Mouse (Mus musculus) heart, embryonic 12.5 days (tissue): ENCODE results near the gene Plscr3. TPM values are rescaled to one million over a fixed set of nuclear protein-coding genes. Genes with fewer than 3 reads are reported as not detected.

Experiments
- ATAC-seq: fragments of 200-750 bp; cut with Nextera tagmentation; 2 replicates; pipeline ENCODE4 v1.8.0; 2017; ENCODE audit warnings: moderate TSS enrichment, moderate library complexity; ENCODE audit not compliant: insufficient number of reproducible peaks, low FRiP score
- H3K27ac ChIP-seq: fragments of 300-500 bp; sonication (generic); 2 replicates; pipeline ENCODE4 v1.5.1; 2016; ENCODE audit warnings: mild to moderate bottlenecking, moderate library complexity; ENCODE audit not compliant: poor library complexity, severe bottlenecking
- H3K27me3 ChIP-seq: fragments of 300-500 bp; sonication (generic); replicated peaks from 2 replicates; pipeline ENCODE4 v1.6.1; 2016; ENCODE audit warnings: mild to moderate bottlenecking, moderate library complexity
- H3K36me3 ChIP-seq: fragments of 300-500 bp; sonication (generic); 2 replicates; pipeline ENCODE4 v1.6.1; 2016; ENCODE audit warnings: mild to moderate bottlenecking, moderate library complexity
- H3K4me1 ChIP-seq: fragments of 300-500 bp; sonication (generic); replicated peaks from 2 replicates; pipeline ENCODE4 v1.6.1; 2016; ENCODE audit warnings: mild to moderate bottlenecking
- H3K4me2 ChIP-seq: fragments of 300-500 bp; sonication (generic); 2 replicates; pipeline ENCODE4 v1.6.1; 2016; ENCODE audit warnings: mild to moderate bottlenecking, moderate library complexity
- H3K4me3 ChIP-seq: fragments of 300-500 bp; sonication (generic); 2 replicates; pipeline ENCODE4 v1.5.1; 2016; ENCODE audit warnings: mild to moderate bottlenecking
- H3K9ac ChIP-seq: fragments of 300-500 bp; sonication (generic); 2 replicates; pipeline ENCODE4 v1.6.1; 2016; ENCODE audit warnings: mild to moderate bottlenecking, moderate library complexity
- H3K9me3 ChIP-seq: fragments of 300-500 bp; sonication (generic); replicated peaks from 2 replicates; pipeline ENCODE4 v1.6.1; 2016; ENCODE audit warnings: mild to moderate bottlenecking, moderate library complexity
- WGBS: fragments of 180-500 bp; shearing (Covaris S2); methylation state at CpG from one replicate; pipeline ENCODE4 v1.1.7; 2016; 5-methylcytosine and 5-hydroxymethylcytosine counted together
- polyA plus RNA-seq: library from polyadenylated mRNA; unstranded; fragments of >200 nt; fragmentation: Nextera tagmentation; extraction: Ambion mirVana; gene quantifications from 2 replicates; pipeline ENCODE4 v1.2.1, GENCODE M21; 2016

Plscr3 gene
- polyA plus RNA-seq, result 77.9 and 82.3 TPM in 2 replicates

DNA sequence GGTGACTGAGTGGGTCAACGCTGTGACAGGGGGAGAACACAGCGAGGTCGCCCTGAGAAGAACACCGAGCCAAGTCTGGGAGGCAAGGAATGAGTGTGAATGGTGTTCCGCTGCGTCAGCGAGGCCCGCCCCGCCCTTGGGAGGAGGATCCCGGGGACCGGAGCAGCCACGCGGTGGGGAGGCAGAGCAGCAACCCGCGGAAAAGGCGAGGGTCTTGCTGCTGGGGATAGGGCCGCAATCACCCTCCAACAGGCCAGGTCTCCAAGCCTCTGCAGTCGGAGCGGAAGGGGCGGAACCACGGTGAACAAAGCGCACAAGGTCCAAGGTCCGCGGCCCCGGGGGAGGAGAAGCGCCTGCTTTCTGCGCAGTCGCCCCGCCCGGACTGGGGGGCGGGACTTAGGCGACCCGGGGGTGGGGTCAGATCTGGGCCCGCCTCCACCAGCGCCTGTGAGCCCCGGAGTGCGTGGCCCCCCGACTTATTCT lies at the start of gene Plscr3:
Gene Plscr3, plus strand, starts transcription at position 179 of the 483 bp plus-strand sequence.
- WGBS, result 1% methylated on average over 38 of the region's 38 CpGs
- no peaks in the 10 kb centered on the region for H3K9me3 ChIP-seq
- peak within 1 kb of the TSS; percentile 88 for H3K9ac ChIP-seq
- peaks cover 26% of the 10 kb centered on the region for H3K4me1 ChIP-seq
- H3K36me3 ChIP-seq, result peaks cover 36% of the 10 kb centered on the region
- ATAC-seq, result peak; percentile 96
- H3K27ac ChIP-seq, result peak within 1 kb of the TSS; percentile 93
- no peaks in the 10 kb centered on the region for H3K27me3 ChIP-seq
- peak within 1 kb of the TSS; percentile 76 for H3K4me3 ChIP-seq
- peak within 1 kb of the TSS; percentile 81 for H3K4me2 ChIP-seq

DNA sequence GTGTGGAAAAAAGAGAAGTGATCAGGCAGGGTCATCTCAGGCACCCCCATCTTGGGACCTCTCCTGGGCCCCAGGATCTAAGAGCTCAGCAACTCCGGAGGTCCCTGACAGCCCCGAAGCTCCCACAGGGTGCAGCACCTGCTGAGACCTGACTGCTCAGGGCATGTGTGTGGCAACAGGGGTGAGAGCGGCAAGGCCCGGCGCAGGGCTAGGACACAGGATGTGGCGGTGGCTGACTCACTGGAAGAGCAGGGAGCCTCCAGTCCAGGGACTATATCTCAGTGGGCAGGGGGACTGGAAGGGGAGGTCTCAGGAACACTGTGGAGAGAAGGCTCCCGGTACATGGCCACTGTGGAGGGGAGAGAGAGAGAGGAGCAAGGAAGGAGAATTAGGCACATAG lies 48.3 kb upstream of the Plscr3 start:
- Histone ChIP-seq H3K4me3 (no peak overlapping the region), H3K9me3 (no peaks in the 10 kb centered on the region), H3K4me2 (no peak overlapping the region), H3K9ac (no peak overlapping the region), H3K36me3 (no peaks in the 10 kb centered on the region), H3K27ac (no peak overlapping the region), H3K4me1 (peaks cover 41% of the 10 kb centered on the region), H3K27me3 (peaks cover 54% of the 10 kb centered on the region)
- ATAC-seq, result no peak
- 69% methylated on average over 7 of the region's 7 CpGs for WGBS

DNA sequence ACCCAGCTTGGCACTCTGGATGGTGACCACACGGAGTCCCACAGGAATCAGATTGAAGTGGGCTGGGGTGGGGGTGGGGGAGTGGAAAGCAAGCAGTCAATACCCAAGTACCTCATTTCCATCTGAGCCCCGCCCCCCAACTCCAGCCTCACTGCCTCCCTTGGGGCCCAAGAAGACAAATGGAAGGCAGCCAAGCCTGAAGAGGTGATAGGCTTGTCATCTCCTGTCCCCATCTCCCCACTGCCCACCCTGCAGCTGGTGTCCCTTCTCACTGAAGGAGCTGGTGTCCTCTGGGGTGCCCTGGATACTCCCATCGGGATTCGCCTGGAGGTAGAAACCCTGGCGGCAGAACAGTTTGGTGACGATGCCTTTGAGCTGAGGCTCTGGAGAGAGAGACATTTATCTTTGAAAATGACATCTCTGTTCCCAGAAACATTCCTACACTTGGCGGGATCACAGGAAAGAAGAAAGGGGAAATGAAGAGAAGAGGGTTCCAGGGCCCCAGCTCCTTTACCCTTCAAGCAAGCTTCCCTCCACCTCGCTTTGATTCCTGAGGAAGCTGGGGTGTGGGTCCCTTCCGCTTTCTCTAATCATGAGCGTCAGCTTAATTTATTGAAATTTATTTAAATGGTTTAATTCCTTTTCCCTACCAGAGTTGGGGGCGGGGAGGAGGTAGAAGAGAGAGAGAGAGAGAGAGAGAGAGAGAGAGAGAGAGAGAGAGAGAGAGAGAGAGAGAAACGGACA lies 46.6 kb upstream of the Plscr3 start:
- WGBS, result 26% methylated on average over 12 of the region's 12 CpGs
- H3K9ac ChIP-seq, result peak overlapping the region; percentile 81
- peak overlapping the region; percentile 89 for H3K4me2 ChIP-seq
- H3K27ac ChIP-seq, result no peak overlapping the region
- peaks cover 49% of the 10 kb centered on the region for H3K27me3 ChIP-seq
- H3K9me3 ChIP-seq, result no peaks in the 10 kb centered on the region
- peak overlapping the region; percentile 62 for H3K4me3 ChIP-seq
- ATAC-seq, result no peak
- no peaks in the 10 kb centered on the region for H3K36me3 ChIP-seq
- peaks cover 54% of the 10 kb centered on the region for H3K4me1 ChIP-seq

DNA sequence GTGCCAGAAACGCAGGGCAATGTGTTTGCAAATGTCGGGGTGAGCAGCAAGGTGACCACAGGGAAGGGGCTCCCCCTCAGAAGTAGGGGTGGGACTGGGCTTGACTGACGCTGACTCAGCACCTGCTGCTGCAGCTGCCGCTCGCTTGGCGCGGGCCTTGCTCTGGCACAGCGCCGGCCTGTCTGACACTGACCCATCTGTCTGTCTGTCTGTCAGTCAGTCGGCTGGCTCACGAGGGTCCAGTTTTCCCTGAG lies 46.1 kb upstream of the Plscr3 start:
- H3K27me3 ChIP-seq, result peaks cover 53% of the 10 kb centered on the region
- no peak for ATAC-seq
- peaks cover 58% of the 10 kb centered on the region for H3K4me1 ChIP-seq
- H3K4me3 ChIP-seq, result peak overlapping the region; percentile 62
- peak overlapping the region; percentile 81 for H3K9ac ChIP-seq
- H3K36me3 ChIP-seq, result no peaks in the 10 kb centered on the region
- H3K9me3 ChIP-seq, result no peaks in the 10 kb centered on the region
- WGBS, result 0% methylated on average over 11 of the region's 11 CpGs
- no peak overlapping the region for H3K27ac ChIP-seq
- H3K4me2 ChIP-seq, result peak overlapping the region; percentile 89

DNA sequence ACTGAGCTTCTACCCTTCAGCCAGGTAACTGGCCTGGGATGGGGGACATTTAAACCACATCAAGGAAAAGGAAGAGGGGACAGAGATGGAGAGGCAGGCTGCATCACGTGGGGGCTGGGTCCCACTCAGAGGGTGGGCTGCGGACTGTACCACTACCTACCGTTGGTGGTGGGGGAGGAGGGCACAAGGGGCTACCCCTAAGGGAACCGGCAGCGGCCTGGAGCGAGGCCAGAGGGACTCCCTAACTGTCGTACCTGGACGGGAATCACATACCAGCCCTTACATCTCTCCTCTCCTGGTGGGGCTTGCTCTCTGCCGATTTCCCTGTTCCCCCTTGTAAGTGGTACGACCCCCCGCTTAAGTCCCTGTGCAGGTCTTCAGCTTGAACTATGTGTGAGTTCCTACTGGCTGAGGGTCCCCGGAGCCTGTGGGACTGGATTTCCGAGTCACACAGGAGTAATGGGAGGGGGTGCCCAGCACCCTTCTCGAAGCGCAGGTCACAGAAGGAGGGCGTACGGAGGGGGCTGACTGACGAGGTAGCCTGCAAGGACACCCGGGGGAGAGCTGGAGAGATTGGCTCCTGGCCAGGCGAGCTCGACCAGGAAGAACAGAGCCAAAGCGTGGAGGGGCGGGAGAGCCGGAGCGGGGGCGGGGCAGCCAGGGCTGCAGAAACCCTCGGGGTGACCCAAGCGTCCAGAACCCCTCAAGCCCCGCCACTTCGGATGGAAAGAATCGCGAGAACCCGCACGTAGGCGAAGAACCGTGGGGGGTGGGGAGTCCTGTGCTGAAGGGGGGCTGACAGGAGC lies 45.6 kb upstream of the Plscr3 start:
- Histone ChIP-seq H3K36me3 (no peaks in the 10 kb centered on the region), H3K9me3 (no peaks in the 10 kb centered on the region), H3K4me3 (peak overlapping the region; percentile 62), H3K4me1 (peaks cover 58% of the 10 kb centered on the region), H3K9ac (peak overlapping the region; percentile 81), H3K27ac (peak overlapping the region; percentile 49; the same call in 1 of the 2 replicates), H3K4me2 (peak overlapping the region; percentile 89), H3K27me3 (peaks cover 58% of the 10 kb centered on the region)
- under 1% methylated on average over 34 of the region's 36 CpGs for WGBS
- peak; percentile 20 for ATAC-seq

DNA sequence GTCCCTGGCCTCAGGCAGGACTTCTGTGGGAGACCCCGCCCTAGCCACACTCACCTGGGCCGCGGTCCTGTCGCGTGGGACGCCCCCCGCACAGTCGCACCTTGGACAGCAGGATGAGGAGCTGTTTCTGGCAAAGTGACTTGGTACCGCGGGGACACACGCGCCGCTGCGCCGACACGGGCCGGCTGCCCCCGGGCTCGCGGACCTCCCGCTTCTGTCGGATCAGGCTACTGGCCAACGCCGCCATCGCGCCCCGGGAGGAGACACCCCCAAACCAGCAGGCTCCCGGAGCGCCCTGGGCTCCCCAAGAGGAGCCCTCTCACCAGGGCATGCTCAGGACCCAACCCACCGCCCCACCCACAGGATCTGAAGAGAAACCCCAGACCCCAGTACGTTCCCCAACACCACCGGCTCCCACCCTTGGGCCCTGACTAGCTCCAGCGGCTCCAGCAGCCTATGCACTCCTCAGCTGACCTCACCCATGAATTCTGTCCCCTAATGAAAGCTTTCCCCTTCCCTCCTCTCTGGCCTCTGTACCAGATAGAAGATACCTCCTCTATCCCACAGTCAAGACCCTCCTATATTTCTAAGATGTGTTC lies 44.7 kb upstream of the Plscr3 start, which contains the start of gene Fgf11:
Gene Fgf11, minus strand, starts transcription at position 479 of the 599 bp plus-strand sequence.
- Histone ChIP-seq H3K36me3 (no peaks in the 10 kb centered on the region), H3K4me1 (peaks cover 54% of the 10 kb centered on the region), H3K4me2 (peak within 1 kb of the TSS; percentile 89), H3K9me3 (0 out of 2 replicates have a peak, but pooled peaks cover under 1% of the 10 kb centered on the region), H3K27ac (peak within 1 kb of the TSS; percentile 49; the same call in 1 of the 2 replicates), H3K27me3 (peaks cover 64% of the 10 kb centered on the region), H3K4me3 (peak within 1 kb of the TSS; percentile 62), H3K9ac (peak within 1 kb of the TSS; percentile 81)
- WGBS, result 2% methylated on average over 25 of the region's 33 CpGs
- no peak for ATAC-seq

DNA sequence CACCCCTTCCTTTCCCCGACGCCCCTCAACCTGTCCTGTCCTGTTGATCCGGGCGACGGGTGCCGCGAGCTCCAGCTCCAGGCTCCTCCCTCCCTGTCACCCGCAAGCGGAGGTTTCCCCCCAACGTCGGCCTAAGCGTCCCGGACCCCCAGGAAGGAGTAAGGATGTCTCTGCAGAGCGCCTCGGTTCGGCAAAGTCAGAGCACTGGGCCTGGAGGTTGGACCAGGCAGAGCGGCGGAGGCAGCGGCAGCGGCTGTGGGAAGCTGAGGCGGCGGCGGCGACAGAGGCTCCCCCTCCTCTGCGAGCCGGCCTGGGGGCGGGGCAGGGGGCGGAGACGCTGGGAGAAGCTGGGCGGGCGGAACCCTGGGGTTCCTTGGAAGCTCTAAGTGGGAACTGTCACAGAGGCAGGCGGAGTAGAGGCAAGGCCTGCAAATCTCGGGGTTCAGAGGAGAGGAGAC lies 43.5 kb upstream of the Plscr3 start:
- Histone ChIP-seq H3K4me2 (peak overlapping the region; percentile 89), H3K4me1 (peaks cover 54% of the 10 kb centered on the region), H3K4me3 (peak overlapping the region; percentile 62), H3K9me3 (0 out of 2 replicates have a peak, but pooled peaks cover 3% of the 10 kb centered on the region), H3K27me3 (peaks cover 57% of the 10 kb centered on the region), H3K27ac (peak overlapping the region; percentile 17; the same call in 1 of the 2 replicates), H3K36me3 (no peaks in the 10 kb centered on the region), H3K9ac (peak overlapping the region; percentile 81)
- WGBS, result 1% methylated on average over 29 of the region's 33 CpGs
- peak; percentile 34 for ATAC-seq

DNA sequence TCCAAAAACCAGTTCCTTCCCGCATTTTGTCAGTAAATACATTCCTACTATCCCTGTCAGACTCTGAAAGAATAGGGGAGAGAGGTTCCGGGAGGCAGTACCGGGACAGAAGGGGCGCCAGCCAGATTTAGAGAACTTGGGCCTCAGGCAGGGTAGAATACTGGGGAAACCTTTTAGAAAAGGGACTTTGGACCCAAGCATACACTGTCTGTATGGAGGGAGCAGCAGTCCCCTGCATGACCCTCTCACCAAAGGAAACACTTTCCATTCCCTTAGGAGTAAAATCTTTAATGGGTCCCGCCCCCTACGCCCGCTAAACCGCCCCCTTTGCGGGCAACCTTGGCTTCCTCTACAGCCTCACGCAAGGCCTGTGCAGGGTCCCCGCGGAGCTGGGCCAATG lies 42.8 kb upstream of the Plscr3 start:
- H3K9me3 ChIP-seq, result 0 out of 2 replicates have a peak, but pooled peaks cover 3% of the 10 kb centered on the region
- no peak overlapping the region for H3K27ac ChIP-seq
- H3K4me2 ChIP-seq, result peak overlapping the region; percentile 89
- no peak for ATAC-seq
- 4% methylated on average over 12 of the region's 12 CpGs for WGBS
- peaks cover 54% of the 10 kb centered on the region for H3K4me1 ChIP-seq
- peak overlapping the region; percentile 62 for H3K4me3 ChIP-seq
- H3K9ac ChIP-seq, result peak overlapping the region; percentile 81
- peaks cover 51% of the 10 kb centered on the region for H3K27me3 ChIP-seq
- H3K36me3 ChIP-seq, result no peaks in the 10 kb centered on the region

DNA sequence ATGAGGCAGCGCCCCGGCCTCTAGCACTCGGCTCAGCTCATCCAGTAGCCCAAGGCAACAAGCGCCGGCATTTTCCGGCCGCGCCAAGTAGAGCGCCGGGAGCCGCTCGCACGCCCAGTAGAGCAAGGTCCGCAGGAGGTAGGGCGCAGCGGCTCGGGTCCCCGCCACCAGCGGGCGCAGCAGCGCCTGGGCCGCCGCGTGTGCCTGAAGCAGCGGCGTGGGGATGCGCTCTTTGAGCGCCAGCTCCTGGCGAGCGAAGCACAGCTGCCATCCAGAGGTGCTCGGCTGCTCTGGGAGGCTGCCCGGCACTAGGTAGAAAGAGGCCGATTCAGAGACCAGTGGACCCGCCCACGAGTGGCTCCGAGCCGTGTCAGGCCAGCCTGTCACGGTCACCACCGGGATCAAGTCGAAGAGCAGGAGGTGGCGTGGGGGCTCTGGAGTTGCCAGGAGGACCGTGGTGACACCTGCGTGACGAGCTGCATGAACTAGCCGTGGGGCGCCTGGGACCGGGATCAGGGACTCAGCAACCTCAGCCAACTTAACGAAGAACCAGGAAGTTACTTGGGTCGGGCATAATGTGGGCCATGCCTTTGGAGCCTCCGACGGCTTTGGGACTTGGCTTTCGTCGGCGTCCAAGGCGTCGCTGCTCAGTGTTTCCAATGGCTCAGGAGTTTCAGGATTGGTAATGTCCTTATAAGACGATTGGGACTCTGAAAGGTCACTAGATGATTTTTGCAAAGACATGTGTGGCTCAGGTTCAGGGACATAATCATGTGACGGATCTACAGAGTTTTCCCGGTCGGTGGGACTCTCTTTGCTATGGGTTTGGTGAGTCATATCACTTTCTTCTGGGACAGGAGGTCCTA lies 42.2 kb upstream of the Plscr3 start:
- H3K27ac ChIP-seq, result no peak overlapping the region
- H3K4me3 ChIP-seq, result peak overlapping the region; percentile 62
- H3K4me1 ChIP-seq, result peaks cover 54% of the 10 kb centered on the region
- ATAC-seq, result peak; percentile 71
- H3K9ac ChIP-seq, result peak overlapping the region; percentile 81
- H3K4me2 ChIP-seq, result peak overlapping the region; percentile 89
- WGBS, result under 1% methylated on average over 60 of the region's 60 CpGs
- peaks cover 47% of the 10 kb centered on the region for H3K27me3 ChIP-seq
- no peaks in the 10 kb centered on the region for H3K36me3 ChIP-seq
- H3K9me3 ChIP-seq, result 0 out of 2 replicates have a peak, but pooled peaks cover 3% of the 10 kb centered on the region

DNA sequence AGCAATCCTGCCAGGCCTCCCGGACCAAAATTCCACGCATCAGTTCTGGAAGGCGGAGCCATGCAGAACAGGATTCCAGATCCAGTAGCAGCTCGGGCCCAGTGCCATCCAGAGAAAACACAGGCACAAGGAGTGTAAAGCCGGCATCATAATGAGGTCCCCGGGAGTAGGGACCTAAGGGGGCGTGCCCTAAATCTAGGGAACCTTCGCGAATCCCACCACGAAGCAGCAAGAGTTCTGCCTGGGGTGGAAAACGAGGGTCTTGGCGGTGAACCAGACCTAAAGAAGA lies 41.6 kb upstream of the Plscr3 start:
- ATAC-seq, result no peak
- WGBS, result 6% methylated on average over 12 of the region's 12 CpGs
- no peak overlapping the region for H3K27ac ChIP-seq
- H3K9me3 ChIP-seq, result 0 out of 2 replicates have a peak, but pooled peaks cover 3% of the 10 kb centered on the region
- H3K4me2 ChIP-seq, result peak overlapping the region; percentile 89
- peaks cover 49% of the 10 kb centered on the region for H3K4me1 ChIP-seq
- H3K4me3 ChIP-seq, result peak overlapping the region; percentile 62
- H3K27me3 ChIP-seq, result peaks cover 41% of the 10 kb centered on the region
- H3K36me3 ChIP-seq, result no peaks in the 10 kb centered on the region
- H3K9ac ChIP-seq, result peak overlapping the region; percentile 53
